Comparison of ENCODE assay signal across 9 mouse cellular contexts in genomic region chr17:47482401-47482800, GRCm38 (mm10). TPM values are rescaled to one million over a fixed set of nuclear protein-coding genes. Genes with fewer than 3 reads are reported as not detected.
DNase-seq lines count a peak whose midpoint lies in the region; ATAC-seq and TF ChIP-seq lines count a peak whose summit lies in the region.
"Had no signal": no experiment of that assay in that cellular context is flagged by ENCODE, and none has a peak within 500 bp of the region (broad histone marks: within the 10 kb centered on the region; RNA-seq: fewer than 3 reads in every experiment).

No protein-coding gene starts in this region.

- TF ChIP-seq CTCF in lung, embryonic 14.5 days (IDR thresholded peaks at IDR 0.05; ENCODE audit: low read depth), result peak; percentile 84

- H3K9me3 ChIP-seq in embryonic facial prominence, embryonic 10.5 days, result no peaks in the 10 kb centered on the region
- no peaks in the 10 kb centered on the region for H3K9me3 ChIP-seq in lung, embryonic 14.5 days (ENCODE audit: low read depth, low read length)

- H3K36me3 ChIP-seq in embryonic facial prominence, embryonic 10.5 days (replicated peaks), result peaks cover 3% of the 10 kb centered on the region
- H3K36me3 ChIP-seq in lung, embryonic 14.5 days (ENCODE audit: insufficient read depth), result no peaks in the 10 kb centered on the region
- no peaks in the 10 kb centered on the region for H3K36me3 ChIP-seq in splenic B cell, adult 2 months (ENCODE audit: control insufficient read depth, insufficient read depth, low read length, poor library complexity, severe bottlenecking)

- no peak overlapping the region for H3K27ac ChIP-seq in embryonic facial prominence, embryonic 10.5 days (replicated peaks)
- no peak overlapping the region for H3K27ac ChIP-seq in lung, embryonic 14.5 days (ENCODE audit: low read depth)

- ATAC-seq in lung, embryonic 14.5 days (ENCODE audit: insufficient read depth), result no peak

- DNase-seq in cerebellum, postnatal 36 days, result peak; percentile 54 to 60
- no peak for DNase-seq in cerebellum, adult 8-10 months
- DNase-seq in layer of hippocampus, postnatal 10 days (ENCODE audit: low spot score in 2 of 2), result peak; percentile 69
- no peak for DNase-seq in layer of hippocampus, adult 9-11 months
- DNase-seq in MN1 (ENCODE audit: low spot score), result peak; percentile 73
- peak; percentile 78 for DNase-seq in embryonic facial prominence, embryonic 10.5 days (ENCODE audit: low spot score)
- DNase-seq in lung, embryonic 14.5 days, result peak; percentile 85
- DNase-seq in splenic B cell, adult 2 months (ENCODE audit: low read depth, low spot score), result peak; percentile 66

- H3K4me3 ChIP-seq in embryonic facial prominence, embryonic 10.5 days, result no peak overlapping the region
- H3K4me3 ChIP-seq in lung, embryonic 14.5 days (ENCODE audit: low read depth, low read length), result no peak overlapping the region

- no peak overlapping the region for H3K4me2 ChIP-seq in lung, embryonic 14.5 days

- 42% methylated on average over 2 of the region's 2 CpGs for WGBS in embryonic facial prominence, embryonic 10.5 days
- 43% methylated on average over 2 of the region's 2 CpGs for WGBS in lung, embryonic 14.5 days

- H3K27me3 ChIP-seq in embryonic facial prominence, embryonic 10.5 days (replicated peaks; ENCODE audit: low read depth, poor library complexity, severe bottlenecking), result no peaks in the 10 kb centered on the region
- no peaks in the 10 kb centered on the region for H3K27me3 ChIP-seq in lung, embryonic 14.5 days (ENCODE audit: insufficient read depth, low read length)
- no peaks in the 10 kb centered on the region for H3K27me3 ChIP-seq in splenic B cell, adult 2 months (ENCODE audit: control insufficient read depth, insufficient read depth, low read length, poor library complexity, severe bottlenecking)

- peaks cover 30% of the 10 kb centered on the region for H3K4me1 ChIP-seq in embryonic facial prominence, embryonic 10.5 days
- H3K4me1 ChIP-seq in lung, embryonic 14.5 days (ENCODE audit: insufficient read depth), result no peaks in the 10 kb centered on the region

- no peak overlapping the region for H3K9ac ChIP-seq in lung, embryonic 14.5 days

RNA-seq across cellular contexts. Expression of gene Taf8, which starts 19.7 kb away (rescaled TPM):
- 10 to 100 TPM; 16.7 to 17.0 TPM for total RNA-seq in layer of hippocampus, postnatal 10 days (2021)
- polyA plus RNA-seq in embryonic facial prominence, embryonic 10.5 days (2016; fragmentation: Nextera tagmentation; extraction: Ambion mirVana), result 32.0 and 35.3 TPM in 2 replicates
- 22.1 and 26.8 TPM in 2 replicates for polyA plus RNA-seq in lung, embryonic 14.5 days (2014; fragmentation: Nextera tagmentation; extraction: Ambion mirVana)

RNA-seq across cellular contexts. Expression of gene Ccnd3, which starts 22.4 kb away (rescaled TPM):
- 10 to 100 TPM; 34.7 to 39.6 TPM for total RNA-seq in layer of hippocampus, postnatal 10 days (2021)
- polyA plus RNA-seq in embryonic facial prominence, embryonic 10.5 days (2016; fragmentation: Nextera tagmentation; extraction: Ambion mirVana), result 325 and 335 TPM in 2 replicates
- 289 and 308 TPM in 2 replicates for polyA plus RNA-seq in lung, embryonic 14.5 days (2014; fragmentation: Nextera tagmentation; extraction: Ambion mirVana)

RNA-seq across cellular contexts. Expression of gene 1700001C19Rik, which starts 45.2 kb away (rescaled TPM):
- under 1 TPM in 1 of 2 experiments, not detected in 1; 0.94 TPM for total RNA-seq in layer of hippocampus, postnatal 10 days (2021)
- polyA plus RNA-seq in embryonic facial prominence, embryonic 10.5 days (2016; fragmentation: Nextera tagmentation; extraction: Ambion mirVana), result 0.25 TPM in 1 of 2 replicates, not detected in the other
- 0.13 TPM in 1 of 2 replicates, not detected in the other for polyA plus RNA-seq in lung, embryonic 14.5 days (2014; fragmentation: Nextera tagmentation; extraction: Ambion mirVana)
- total RNA-seq: layer of hippocampus, adult 18-20 months had no signal

RNA-seq across cellular contexts. Expression of gene AI661453, which starts 46.0 kb away (rescaled TPM):
- total RNA-seq in layer of hippocampus, postnatal 10 days (2021), result under 1 TPM; 0.23 to 0.38 TPM
- 0.27 and 0.36 TPM in 2 replicates for polyA plus RNA-seq in embryonic facial prominence, embryonic 10.5 days (2016; fragmentation: Nextera tagmentation; extraction: Ambion mirVana)
- polyA plus RNA-seq in lung, embryonic 14.5 days (2014; fragmentation: Nextera tagmentation; extraction: Ambion mirVana), result 2.4 TPM in 2 replicates

Comparison
In these comparisons a context has a peak if more than half of its experiments do, and no peak if none do; other contexts are left out.
1. DNase-seq: peak in cerebellum, postnatal 36 days (2 of 2), layer of hippocampus, postnatal 10 days (2 of 2), MN1 (single experiment), embryonic facial prominence, embryonic 10.5 days (single experiment), lung, embryonic 14.5 days (single experiment) and splenic B cell, adult 2 months (single experiment); none in cerebellum, adult 8-10 months (single experiment) and layer of hippocampus, adult 9-11 months (single experiment).